Mouse (Mus musculus): Measurements from ENCODE around the gene Scai.

GRCm38 (mm10) chr2:39140586-39141455 is 49.7 kb downstream of the Scai start:
- TF ChIP-seq CTCF (conservative IDR thresholded peaks at IDR 0.05 in 1 of 2, IDR thresholded peaks at IDR 0.05 in 1 of 2; ENCODE audit: low read depth in 2 of 2, low read length in 2 of 2) (no peak), ZKSCAN1 (IDR thresholded peaks at IDR 0.05; ENCODE audit: borderline replicate concordance, low read depth, low read length) (no peak), USF1 (IDR thresholded peaks at IDR 0.05; ENCODE audit: low read depth, low read length) (no peak), HCFC1 (IDR thresholded peaks at IDR 0.05; ENCODE audit: low read depth, low read length) (no peak), E2F4 (IDR thresholded peaks at IDR 0.05; ENCODE audit: insufficient replicate concordance, low read depth, low read length) (no peak), TBP (conservative IDR thresholded peaks at IDR 0.05; ENCODE audit: low read depth, low read length) (no peak), EP300 (IDR thresholded peaks at IDR 0.05; ENCODE audit: low read length) (no peak), SMC3 (IDR thresholded peaks at IDR 0.05; ENCODE audit: low read depth, low read length) (no peak), MAFK (IDR thresholded peaks at IDR 0.05; ENCODE audit: insufficient replicate concordance, low read length) (no peak)
